Mouse (Mus musculus): ENCODE results near the gene Olfr1308.

DNA sequence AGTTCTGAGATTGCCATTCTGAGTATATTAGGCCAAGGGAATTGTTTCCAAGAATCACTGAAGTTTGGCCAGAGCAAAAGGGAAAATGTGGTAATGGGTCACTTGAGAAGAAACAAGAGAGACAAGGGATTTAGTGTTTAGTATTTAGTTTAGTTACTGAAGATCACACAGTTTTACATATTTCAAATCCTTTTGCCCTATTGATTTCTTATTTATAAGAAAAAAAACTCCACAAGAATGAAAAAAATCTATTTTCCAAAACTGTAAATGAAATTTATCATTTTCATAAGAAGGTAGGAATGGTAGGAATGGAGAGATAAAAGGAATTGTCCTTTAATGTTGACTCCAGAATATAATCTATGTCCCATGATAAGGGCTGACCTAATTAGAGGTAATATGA is 47.9 kb upstream of the Olfr1308 start, which contains the start of gene Olfr1310:
- TF ChIP-seq CTCF (IDR thresholded peaks at IDR 0.05; ENCODE audit: control insufficient read depth, insufficient read depth, low read length) (no peak), POLR2A (IDR thresholded peaks at IDR 0.05; ENCODE audit: borderline replicate concordance, control insufficient read depth, low read depth, low read length) (no peak)
